Mouse (Mus musculus) lung, postnatal 0 days (tissue): ENCODE measurements around the gene Srp68.

Experiments
- CTCF ChIP-seq: IDR thresholded peaks from 2 replicates; pipeline ENCODE4 v1.5.1; 2016; ENCODE audit warnings: antibody characterized with exemption, mild to moderate bottlenecking
- EP300 ChIP-seq: IDR thresholded peaks from 2 replicates; pipeline ENCODE4 v1.6.1; 2016; ENCODE audit warnings: antibody characterized with exemption, mild to moderate bottlenecking, control low read depth

DNA sequence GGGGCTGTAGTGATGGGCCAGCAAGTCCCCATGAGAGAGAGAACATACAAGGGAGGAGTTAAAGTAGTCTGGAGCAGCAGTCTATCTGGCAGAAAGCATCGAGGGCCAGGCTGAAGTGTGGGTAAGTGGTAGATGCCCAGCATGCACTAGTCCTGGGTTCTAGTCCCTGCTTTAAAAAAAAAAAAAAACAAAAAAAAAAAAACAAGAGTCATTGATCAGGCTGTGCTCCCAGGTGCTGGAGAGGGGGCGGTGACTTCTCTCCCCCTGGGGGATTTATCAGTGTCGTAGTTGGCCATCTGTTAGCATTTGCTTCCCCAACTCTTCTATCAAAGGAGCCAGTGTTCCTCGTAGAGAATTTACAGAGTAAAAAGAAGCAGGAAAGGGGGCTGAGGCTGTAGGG is 67.3 kb downstream of the Srp68 start:
- TF ChIP-seq CTCF (no peak), EP300 (no peak)
